Mouse (Mus musculus) midbrain, embryonic 15.5 days (tissue): ENCODE measurements around the gene Zfp663. TPM values are rescaled to one million over a fixed set of nuclear protein-coding genes. Genes with fewer than 3 reads are reported as not detected.

Experiments used
- polyA plus RNA-seq: library from polyadenylated mRNA; unstranded; fragments of >200 nt; fragmentation: Nextera tagmentation; extraction: Ambion mirVana; gene quantifications from 2 replicates; pipeline ENCODE4 v1.2.1, GENCODE M21; 2015

Gene Zfp663
- polyA plus RNA-seq, 1 experiment from 2014 or later: 10.9 TPM

Other genes starting within 250 kb of the Zfp663 start
- 20.8 and 21.2 TPM in 2 replicates for gene Cdh22, start 133.9 kb downstream of the Zfp663 start, polyA plus RNA-seq
- 72.8 and 74.1 TPM in 2 replicates for gene Slc35c2, start 80.9 kb downstream of the Zfp663 start, polyA plus RNA-seq
- 111 and 115 TPM in 2 replicates for gene Elmo2, start 42.2 kb downstream of the Zfp663 start, polyA plus RNA-seq
- 10.1 and 10.3 TPM in 2 replicates for gene Zfp334, start 19.5 kb upstream of the Zfp663 start, polyA plus RNA-seq
- gene Ocstamp, start 31.7 kb upstream of the Zfp663 start, polyA plus RNA-seq: not detected in 2 replicates
- 10.1 and 11.5 TPM in 2 replicates for gene Slc13a3, start 104.5 kb upstream of the Zfp663 start, polyA plus RNA-seq
- gene Trp53rka, start 124.6 kb upstream of the Zfp663 start, polyA plus RNA-seq: 50.9 and 51.1 TPM in 2 replicates
- 1.6 and 2.6 TPM in 2 replicates for gene Slc2a10, start 135.1 kb upstream of the Zfp663 start, polyA plus RNA-seq
- 4.6 and 9.0 TPM in 2 replicates for gene Eya2, start 226.3 kb upstream of the Zfp663 start, polyA plus RNA-seq